In the genomic region with DNA sequence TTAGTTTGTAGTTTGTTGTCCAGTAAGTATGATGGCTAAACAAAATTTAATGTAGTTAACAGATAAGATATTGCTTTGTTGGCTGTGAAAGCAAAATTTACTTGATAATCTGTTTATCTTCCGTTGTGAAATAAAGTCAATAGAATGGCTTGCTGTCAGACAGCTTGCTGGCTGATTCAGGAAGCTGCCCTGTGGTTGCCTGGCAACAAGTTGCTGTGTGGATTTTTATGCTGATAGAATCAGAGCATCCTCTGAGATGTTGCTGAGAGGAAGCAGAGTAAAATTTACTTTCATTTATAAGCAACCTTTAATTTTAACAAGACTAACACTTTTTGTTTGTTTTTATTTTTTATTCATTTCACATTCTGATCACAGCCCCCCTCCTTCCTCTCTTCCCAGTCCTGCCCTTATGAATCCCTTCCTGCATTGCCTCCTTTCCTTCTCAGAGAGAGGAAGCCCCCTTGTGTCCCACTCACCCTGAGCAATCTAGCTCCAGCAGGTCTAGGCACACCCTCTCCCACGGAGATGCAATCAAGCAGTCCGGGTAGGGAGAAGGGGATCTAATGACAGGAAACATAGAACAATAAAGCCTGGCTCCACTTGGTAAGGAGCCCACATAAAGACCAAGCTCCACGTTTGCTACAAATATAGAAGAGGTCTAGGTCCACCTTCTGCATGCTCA, we compare ENCODE assay signal across 18 mouse cellular contexts. TPM values are rescaled to one million over a fixed set of nuclear protein-coding genes. Genes with fewer than 3 reads are reported as not detected.
A peak's percentile ranks its signal among the peaks of the same experiment; 100 is the strongest.
DNase-seq lines count a peak whose midpoint lies in the region; ATAC-seq and TF ChIP-seq lines count a peak whose summit lies in the region.
"Had no signal": no experiment of that assay in that cellular context is flagged by ENCODE, and none has a peak within 500 bp of the region (broad histone marks: within the 10 kb centered on the region; RNA-seq: fewer than 3 reads in every experiment).

No protein-coding gene starts in this region.

- DNase-seq in forebrain, embryonic 11.5 days (ENCODE audit: low spot score): no peak
- peak; percentile 15 for DNase-seq in R1 (ENCODE audit: low read depth, low spot score)
- peak; percentile 64 for DNase-seq in hindbrain, postnatal 0 days (ENCODE audit: low spot score)
- no peak for DNase-seq in adipocyte (ENCODE audit: low spot score)
- no peak for DNase-seq in lung, postnatal 0 days (ENCODE audit: low spot score)
- DNase-seq in thymus, postnatal 4 days: no peak
- DNase-seq: B cell, adult 2 months; cerebellum, adult 9-10 months; gastrocnemius, adult 2 months; kidney, postnatal 14 days; lung, postnatal 10 days had no signal

- no peak overlapping the region for H3K4me2 ChIP-seq in forebrain, embryonic 15.5 days (replicated peaks)
- no peak overlapping the region for H3K4me2 ChIP-seq in forebrain, embryonic 11.5 days (ENCODE audit: low read depth, low read length, severe bottlenecking)
- no peak overlapping the region for H3K4me2 ChIP-seq in hindbrain, postnatal 0 days (ENCODE audit: low read depth, low read length)
- no peak overlapping the region for H3K4me2 ChIP-seq in midbrain, embryonic 15.5 days
- H3K4me2 ChIP-seq in lung, postnatal 0 days (replicated peaks; ENCODE audit: low read depth, low read length): no peak overlapping the region
- H3K4me2 ChIP-seq: embryonic facial prominence, embryonic 12.5 days; heart, embryonic 12.5 days had no signal

- no peaks in the 10 kb centered on the region for H3K4me1 ChIP-seq in forebrain, embryonic 15.5 days
- H3K4me1 ChIP-seq in forebrain, embryonic 11.5 days (replicated peaks; ENCODE audit: control insufficient read depth, insufficient read depth, low read length): no peaks in the 10 kb centered on the region
- no peaks in the 10 kb centered on the region for H3K4me1 ChIP-seq in hindbrain, postnatal 0 days (ENCODE audit: insufficient read depth, low read length)
- peaks cover 5% of the 10 kb centered on the region; the same call in 1 of the 2 replicates for H3K4me1 ChIP-seq in midbrain, embryonic 15.5 days
- no peaks in the 10 kb centered on the region for H3K4me1 ChIP-seq in lung, postnatal 0 days (ENCODE audit: insufficient read depth, low read depth, low read length)
- H3K4me1 ChIP-seq: embryonic facial prominence, embryonic 12.5 days; heart, embryonic 12.5 days had no signal

- H3K27me3 ChIP-seq in forebrain, embryonic 15.5 days: no peaks in the 10 kb centered on the region
- H3K27me3 ChIP-seq in forebrain, embryonic 11.5 days (ENCODE audit: control insufficient read depth, insufficient read depth, low read length): no peaks in the 10 kb centered on the region
- no peaks in the 10 kb centered on the region for H3K27me3 ChIP-seq in hindbrain, postnatal 0 days (ENCODE audit: insufficient read depth, low read length)
- H3K27me3 ChIP-seq in midbrain, embryonic 15.5 days (replicated peaks): no peaks in the 10 kb centered on the region
- H3K27me3 ChIP-seq in lung, postnatal 0 days (replicated peaks; ENCODE audit: insufficient read depth, low read length): no peaks in the 10 kb centered on the region
- H3K27me3 ChIP-seq: embryonic facial prominence, embryonic 12.5 days; heart, embryonic 12.5 days had no signal

- TF ChIP-seq CTCF in hindbrain, postnatal 0 days (IDR thresholded peaks at IDR 0.05; ENCODE audit: low read depth): no peak
- no peak for TF ChIP-seq CTCF in lung, postnatal 0 days (IDR thresholded peaks at IDR 0.05)

- H3K36me3 ChIP-seq in forebrain, embryonic 15.5 days: no peaks in the 10 kb centered on the region
- no peaks in the 10 kb centered on the region for H3K36me3 ChIP-seq in forebrain, embryonic 11.5 days (ENCODE audit: control insufficient read depth, insufficient read depth, low read length)
- no peaks in the 10 kb centered on the region for H3K36me3 ChIP-seq in hindbrain, postnatal 0 days (ENCODE audit: insufficient read depth, low read length)
- no peaks in the 10 kb centered on the region for H3K36me3 ChIP-seq in midbrain, embryonic 15.5 days (replicated peaks)
- no peaks in the 10 kb centered on the region for H3K36me3 ChIP-seq in lung, postnatal 0 days (ENCODE audit: insufficient read depth, low read length)
- H3K36me3 ChIP-seq: embryonic facial prominence, embryonic 12.5 days; heart, embryonic 12.5 days had no signal

- peak; percentile 60; the same call in 1 of the 2 replicates for ATAC-seq in forebrain, embryonic 15.5 days (replicated peaks)
- no peak for ATAC-seq in forebrain, embryonic 11.5 days (replicated peaks; ENCODE audit: low FRiP score)
- ATAC-seq in hindbrain, postnatal 0 days: peak; percentile 61; the same call in 1 of the 2 replicates
- ATAC-seq in midbrain, embryonic 15.5 days (replicated peaks): peak; percentile 95
- no peak for ATAC-seq in lung, postnatal 0 days

- H3K9me3 ChIP-seq in forebrain, embryonic 15.5 days: no peaks in the 10 kb centered on the region
- H3K9me3 ChIP-seq in forebrain, embryonic 11.5 days (ENCODE audit: control insufficient read depth, low read length): no peaks in the 10 kb centered on the region
- H3K9me3 ChIP-seq in hindbrain, postnatal 0 days (ENCODE audit: low read length): no peaks in the 10 kb centered on the region
- no peaks in the 10 kb centered on the region for H3K9me3 ChIP-seq in midbrain, embryonic 15.5 days
- H3K9me3 ChIP-seq in lung, postnatal 0 days (ENCODE audit: low read length): no peaks in the 10 kb centered on the region
- H3K9me3 ChIP-seq: embryonic facial prominence, embryonic 12.5 days; heart, embryonic 12.5 days had no signal

- H3K4me3 ChIP-seq in forebrain, embryonic 15.5 days: no peak overlapping the region
- H3K4me3 ChIP-seq in forebrain, embryonic 11.5 days (ENCODE audit: low read depth, low read length): no peak overlapping the region
- H3K4me3 ChIP-seq in hindbrain, postnatal 0 days (ENCODE audit: low read length): no peak overlapping the region
- no peak overlapping the region for H3K4me3 ChIP-seq in midbrain, embryonic 15.5 days
- no peak overlapping the region for H3K4me3 ChIP-seq in lung, postnatal 0 days (ENCODE audit: low read depth, low read length)
- H3K4me3 ChIP-seq: embryonic facial prominence, embryonic 12.5 days; gastrocnemius, adult 2 months; heart, embryonic 12.5 days had no signal

- WGBS in forebrain, embryonic 15.5 days: 43% methylated on average over 4 of the region's 4 CpGs
- WGBS in forebrain, embryonic 11.5 days: 46% methylated on average over 4 of the region's 4 CpGs
- 20% methylated on average over 4 of the region's 4 CpGs for WGBS in hindbrain, postnatal 0 days
- 26% methylated on average over 4 of the region's 4 CpGs for WGBS in midbrain, embryonic 15.5 days
- 22% methylated on average over 4 of the region's 4 CpGs for WGBS in lung, postnatal 0 days

- no peak for TF ChIP-seq EP300 in lung, postnatal 0 days (IDR thresholded peaks at IDR 0.05)

- H3K9ac ChIP-seq in forebrain, embryonic 15.5 days (replicated peaks): no peak overlapping the region
- H3K9ac ChIP-seq in forebrain, embryonic 11.5 days (ENCODE audit: low read length): no peak overlapping the region
- no peak overlapping the region for H3K9ac ChIP-seq in hindbrain, postnatal 0 days (replicated peaks; ENCODE audit: low read length)
- no peak overlapping the region for H3K9ac ChIP-seq in midbrain, embryonic 15.5 days
- H3K9ac ChIP-seq in lung, postnatal 0 days (replicated peaks; ENCODE audit: low read depth): no peak overlapping the region
- H3K9ac ChIP-seq: embryonic facial prominence, embryonic 12.5 days; heart, embryonic 12.5 days had no signal

- H3K27ac ChIP-seq in forebrain, embryonic 15.5 days (replicated peaks): peak overlapping the region; percentile 54; the same call in 1 of the 2 replicates
- no peak overlapping the region for H3K27ac ChIP-seq in forebrain, embryonic 11.5 days (ENCODE audit: low read depth, low read length)
- 0 out of 2 replicates have a peak overlapping the region, but pooled peaks have one; percentile 51 for H3K27ac ChIP-seq in hindbrain, postnatal 0 days
- peak overlapping the region; percentile 82 for H3K27ac ChIP-seq in midbrain, embryonic 15.5 days
- no peak overlapping the region for H3K27ac ChIP-seq in lung, postnatal 0 days (ENCODE audit: low read length)
- H3K27ac ChIP-seq: embryonic facial prominence, embryonic 12.5 days; gastrocnemius, adult 2 months had no signal

RNA-seq across cellular contexts. Expression of a gene that starts 10.8 kb away (rescaled TPM):
- polyA plus RNA-seq in forebrain, embryonic 15.5 days (2015; fragmentation: Nextera tagmentation; extraction: Ambion mirVana): not detected in 2 replicates
- not detected in 2 replicates for polyA plus RNA-seq in forebrain, embryonic 11.5 days (2014; fragmentation: Nextera tagmentation; extraction: Ambion mirVana)
- not detected in 2 replicates for total RNA-seq in hindbrain, postnatal 0 days (2014; rRNA removed)
- not detected in 2 replicates for polyA plus RNA-seq in hindbrain, postnatal 0 days (2015; fragmentation: Nextera tagmentation; extraction: Ambion mirVana)
- polyA plus RNA-seq in midbrain, embryonic 15.5 days (2015; fragmentation: Nextera tagmentation; extraction: Ambion mirVana): not detected in 2 replicates
- polyA plus RNA-seq in lung, postnatal 0 days (2015; fragmentation: Nextera tagmentation; extraction: Ambion mirVana): not detected in 2 replicates
- total RNA-seq: gastrocnemius, adult 2 months; MEL had no signal
- polyA plus RNA-seq: embryonic facial prominence, embryonic 12.5 days; heart, embryonic 12.5 days; limb, embryonic 14.5 days; small intestine, adult 2 months had no signal

RNA-seq across cellular contexts. Expression of a gene that starts 12.9 kb away (rescaled TPM):
- polyA plus RNA-seq in forebrain, embryonic 15.5 days (2015; fragmentation: Nextera tagmentation; extraction: Ambion mirVana): not detected in 2 replicates
- polyA plus RNA-seq in forebrain, embryonic 11.5 days (2014; fragmentation: Nextera tagmentation; extraction: Ambion mirVana): not detected in 2 replicates
- total RNA-seq in hindbrain, postnatal 0 days (2014; rRNA removed): not detected in 2 replicates
- polyA plus RNA-seq in hindbrain, postnatal 0 days (2015; fragmentation: Nextera tagmentation; extraction: Ambion mirVana): not detected in 2 replicates
- polyA plus RNA-seq in midbrain, embryonic 15.5 days (2015; fragmentation: Nextera tagmentation; extraction: Ambion mirVana): not detected in 2 replicates
- not detected in 2 replicates for polyA plus RNA-seq in lung, postnatal 0 days (2015; fragmentation: Nextera tagmentation; extraction: Ambion mirVana)
- total RNA-seq: gastrocnemius, adult 2 months; MEL had no signal
- polyA plus RNA-seq: embryonic facial prominence, embryonic 12.5 days; heart, embryonic 12.5 days; limb, embryonic 14.5 days; small intestine, adult 2 months had no signal

RNA-seq across cellular contexts. Expression of a gene that starts 23.6 kb away (rescaled TPM):
- polyA plus RNA-seq in forebrain, embryonic 15.5 days (2015; fragmentation: Nextera tagmentation; extraction: Ambion mirVana): not detected in 2 replicates
- not detected in 2 replicates for polyA plus RNA-seq in forebrain, embryonic 11.5 days (2014; fragmentation: Nextera tagmentation; extraction: Ambion mirVana)
- not detected in 2 replicates for total RNA-seq in hindbrain, postnatal 0 days (2014; rRNA removed)
- not detected in 2 replicates for polyA plus RNA-seq in hindbrain, postnatal 0 days (2015; fragmentation: Nextera tagmentation; extraction: Ambion mirVana)
- not detected in 2 replicates for polyA plus RNA-seq in midbrain, embryonic 15.5 days (2015; fragmentation: Nextera tagmentation; extraction: Ambion mirVana)
- not detected in 2 replicates for polyA plus RNA-seq in lung, postnatal 0 days (2015; fragmentation: Nextera tagmentation; extraction: Ambion mirVana)
- total RNA-seq: gastrocnemius, adult 2 months; MEL had no signal
- polyA plus RNA-seq: embryonic facial prominence, embryonic 12.5 days; heart, embryonic 12.5 days; limb, embryonic 14.5 days; small intestine, adult 2 months had no signal

RNA-seq across cellular contexts. Expression of a gene that starts 29.9 kb away (rescaled TPM):
- 38.8 and 53.5 TPM in 2 replicates for polyA plus RNA-seq in forebrain, embryonic 15.5 days (2015; fragmentation: Nextera tagmentation; extraction: Ambion mirVana)
- polyA plus RNA-seq in forebrain, embryonic 11.5 days (2014; fragmentation: Nextera tagmentation; extraction: Ambion mirVana): 16.0 and 17.4 TPM in 2 replicates
- total RNA-seq in hindbrain, postnatal 0 days (2014; rRNA removed): 234 and 241 TPM in 2 replicates
- 170 and 185 TPM in 2 replicates for polyA plus RNA-seq in hindbrain, postnatal 0 days (2015; fragmentation: Nextera tagmentation; extraction: Ambion mirVana)
- polyA plus RNA-seq in midbrain, embryonic 15.5 days (2015; fragmentation: Nextera tagmentation; extraction: Ambion mirVana): 172 and 184 TPM in 2 replicates
- polyA plus RNA-seq in lung, postnatal 0 days (2015; fragmentation: Nextera tagmentation; extraction: Ambion mirVana): 1.4 and 1.7 TPM in 2 replicates
- total RNA-seq: MEL had no signal

RNA-seq across cellular contexts. Expression of a gene that starts 33.0 kb away (rescaled TPM):
- not detected in 2 replicates for polyA plus RNA-seq in forebrain, embryonic 15.5 days (2015; fragmentation: Nextera tagmentation; extraction: Ambion mirVana)
- not detected in 2 replicates for polyA plus RNA-seq in forebrain, embryonic 11.5 days (2014; fragmentation: Nextera tagmentation; extraction: Ambion mirVana)
- total RNA-seq in hindbrain, postnatal 0 days (2014; rRNA removed): not detected in 2 replicates
- not detected in 2 replicates for polyA plus RNA-seq in hindbrain, postnatal 0 days (2015; fragmentation: Nextera tagmentation; extraction: Ambion mirVana)
- polyA plus RNA-seq in midbrain, embryonic 15.5 days (2015; fragmentation: Nextera tagmentation; extraction: Ambion mirVana): not detected in 2 replicates
- polyA plus RNA-seq in lung, postnatal 0 days (2015; fragmentation: Nextera tagmentation; extraction: Ambion mirVana): not detected in 2 replicates
- total RNA-seq: gastrocnemius, adult 2 months; MEL had no signal
- polyA plus RNA-seq: embryonic facial prominence, embryonic 12.5 days; heart, embryonic 12.5 days; limb, embryonic 14.5 days; small intestine, adult 2 months had no signal

Comparison
In these comparisons a context has a peak if more than half of its experiments do, and no peak if none do; other contexts are left out.
1. ATAC-seq: peak in forebrain, embryonic 15.5 days (single experiment), hindbrain, postnatal 0 days (single experiment) and midbrain, embryonic 15.5 days (single experiment); none in forebrain, embryonic 11.5 days (single experiment) and lung, postnatal 0 days (single experiment).
2. H3K27ac ChIP-seq: peak in forebrain, embryonic 15.5 days (single experiment), hindbrain, postnatal 0 days (single experiment) and midbrain, embryonic 15.5 days (single experiment); none in forebrain, embryonic 11.5 days (single experiment) and lung, postnatal 0 days (single experiment).
3. DNase-seq: peak in R1 (single experiment) and hindbrain, postnatal 0 days (single experiment); none in forebrain, embryonic 11.5 days (single experiment), adipocyte (single experiment), lung, postnatal 0 days (single experiment) and thymus, postnatal 4 days (single experiment).